Mouse (Mus musculus): ENCODE measurements around the gene Git1.

DNA sequence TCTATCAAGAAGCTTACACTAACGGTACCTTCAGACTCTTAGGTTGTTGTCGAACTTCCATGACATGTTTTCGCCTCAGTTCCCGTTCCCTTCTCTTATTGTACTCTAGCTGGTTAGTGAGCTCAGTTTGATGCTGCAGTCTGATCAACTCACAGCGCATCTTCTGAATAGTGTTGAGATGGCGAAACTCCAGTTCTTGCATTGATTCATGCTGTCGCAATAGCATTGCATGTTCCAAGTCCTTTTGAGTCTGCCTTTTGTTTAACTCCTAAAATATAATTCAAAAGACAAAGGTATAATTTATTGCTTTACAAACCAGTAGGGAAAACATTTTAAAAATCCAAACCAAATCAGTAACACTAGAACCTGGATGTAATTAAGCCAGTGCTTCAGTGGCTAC lies 51.9 kb downstream of the Git1 start:
- TF ChIP-seq CTCF (IDR thresholded peaks at IDR 0.05; ENCODE audit: borderline replicate concordance, control insufficient read depth, extremely low read depth, insufficient read depth, low read length, poor library complexity) (no peak), POLR2A (IDR thresholded peaks at IDR 0.05; ENCODE audit: control insufficient read depth, extremely low read depth, insufficient read depth, low read length, poor library complexity) (no peak)

Measured in thymus, adult 2 months (tissue).